Mouse (Mus musculus): Measurements from ENCODE around the gene Arhgef10l.

Arhgef10l gene

GRCm38 (mm10) chr4:140528443-140528842, 137.4 kb downstream of the Arhgef10l start:
- DNase-seq (ENCODE audit: low spot score in 2 of 2): no peak

DNA sequence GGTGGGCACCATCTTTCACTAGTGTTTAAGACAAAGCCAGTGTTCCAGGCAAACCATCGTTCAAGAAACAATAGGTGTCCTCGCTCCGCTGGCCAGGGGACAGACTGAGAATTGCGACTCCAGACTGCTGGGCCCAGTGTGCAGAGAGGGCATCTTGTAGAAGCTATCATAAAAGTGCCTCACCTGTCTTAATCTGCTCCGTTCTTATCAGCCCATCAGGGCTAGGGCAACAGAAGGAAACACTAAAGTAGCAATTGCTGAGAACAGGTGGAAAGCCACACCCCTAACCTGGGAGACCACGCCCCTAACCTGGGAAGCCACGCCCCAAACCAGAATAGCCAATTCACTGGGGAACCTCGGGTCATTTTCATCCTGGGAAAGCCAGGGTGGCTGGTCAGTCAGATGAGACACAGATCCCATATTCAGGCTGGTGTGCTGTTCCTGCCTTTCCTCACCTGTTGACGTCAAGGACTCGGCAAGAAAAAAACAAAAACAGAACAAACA, 140.1 kb downstream of the Arhgef10l start:
- peak in 1 of 2 experiments; percentile 21 for DNase-seq (ENCODE audit: low spot score in 2 of 2)

GRCm38 (mm10) chr4:140524927-140525326, 140.9 kb downstream of the Arhgef10l start:
- no peak for DNase-seq (ENCODE audit: low spot score in 2 of 2)

DNA sequence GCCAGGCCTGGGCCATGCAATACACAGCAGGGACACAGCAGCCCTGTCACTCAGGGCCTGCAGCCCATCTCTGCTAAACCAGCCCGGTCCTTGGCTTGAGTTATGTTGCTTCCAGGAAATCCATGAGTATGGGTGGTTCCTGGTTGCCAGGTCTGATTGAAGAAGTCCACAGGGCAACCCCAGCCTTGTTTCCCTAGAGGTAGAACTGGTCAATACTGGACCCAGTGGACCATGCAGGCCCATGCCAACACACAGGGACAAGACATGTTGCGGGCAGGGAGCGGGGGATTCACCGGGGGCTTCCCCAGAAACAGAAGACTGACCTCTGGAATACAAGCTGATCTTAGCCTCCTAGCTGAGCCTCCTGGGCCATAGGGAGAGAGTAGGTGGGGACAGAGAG, 142.9 kb downstream of the Arhgef10l start:
- no peak for DNase-seq (ENCODE audit: low spot score in 2 of 2)

DNA sequence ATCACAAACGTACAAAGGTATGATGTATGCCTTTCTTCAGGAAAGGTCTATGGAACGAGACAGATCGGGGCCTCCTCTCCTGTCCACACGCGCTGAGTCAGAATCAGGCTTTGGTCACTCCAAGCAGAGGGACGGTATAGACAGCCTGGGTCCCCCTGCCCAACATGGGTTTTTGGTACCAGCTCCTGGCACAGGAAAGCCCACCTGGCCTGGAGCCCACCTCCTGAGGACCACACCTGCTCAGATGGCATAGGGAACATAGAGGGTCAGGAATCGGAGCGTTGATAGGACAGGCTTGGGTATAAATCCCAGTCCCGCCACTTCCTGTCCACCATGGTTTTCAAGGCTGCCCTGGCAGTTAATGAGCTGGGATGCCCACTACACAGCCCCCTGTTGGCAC, 145.1 kb downstream of the Arhgef10l start:
- no peak for DNase-seq (ENCODE audit: low spot score in 2 of 2)

DNA sequence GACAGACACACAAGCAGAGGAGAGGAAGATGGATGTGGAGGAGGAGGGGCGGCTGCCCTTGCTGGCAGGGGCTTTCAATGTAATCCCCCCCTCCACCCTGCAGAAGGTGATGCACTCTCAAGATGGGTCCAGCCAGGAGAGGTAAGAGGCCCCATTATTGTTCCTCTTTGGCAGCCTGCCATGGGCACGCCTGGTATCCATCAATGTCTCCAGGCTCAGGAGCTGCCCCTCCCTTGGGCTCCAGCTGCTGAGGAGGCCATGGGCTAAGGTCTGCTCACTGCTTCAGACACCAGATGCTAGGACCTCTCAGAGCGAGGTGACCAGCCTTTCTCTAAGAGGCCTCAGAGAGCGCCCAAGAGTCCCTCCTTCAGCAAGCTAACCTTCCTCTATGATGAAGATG, 152.0 kb downstream of the Arhgef10l start:
- DNase-seq (ENCODE audit: low spot score in 2 of 2): no peak

- no peak for DNase-seq (ENCODE audit: low spot score in 2 of 2)
Measured at GRCm38 (mm10) chr4:140509856-140510255, 156.0 kb downstream of the Arhgef10l start.

DNA sequence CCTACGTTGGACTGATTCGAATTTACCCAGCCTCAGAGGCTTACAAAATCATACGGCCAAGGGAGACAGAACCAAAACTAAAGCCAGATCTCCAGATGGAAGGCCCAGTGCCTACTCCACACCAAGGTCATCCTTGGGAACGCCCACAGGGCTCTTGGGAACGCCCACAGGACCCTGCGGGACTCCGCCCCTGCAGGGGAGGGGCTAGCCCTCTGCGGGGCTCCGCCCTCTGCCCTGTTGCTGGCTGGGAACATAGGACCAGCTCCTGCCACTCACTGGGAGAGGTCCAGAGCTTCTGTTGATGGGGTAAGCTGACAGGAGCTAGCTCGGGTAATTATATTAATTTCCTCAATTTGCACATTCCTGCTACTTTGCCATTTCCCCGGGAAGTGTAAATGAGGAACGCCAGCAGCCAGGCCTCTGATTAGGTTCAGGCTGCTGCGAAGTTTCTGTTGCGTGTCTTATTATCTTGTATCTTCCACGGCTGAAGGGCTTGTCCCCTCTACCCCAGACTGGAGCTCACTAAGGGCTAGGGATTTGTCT, 158.6 kb downstream of the Arhgef10l start:
- no peak for DNase-seq (ENCODE audit: low spot score in 2 of 2)

DNA sequence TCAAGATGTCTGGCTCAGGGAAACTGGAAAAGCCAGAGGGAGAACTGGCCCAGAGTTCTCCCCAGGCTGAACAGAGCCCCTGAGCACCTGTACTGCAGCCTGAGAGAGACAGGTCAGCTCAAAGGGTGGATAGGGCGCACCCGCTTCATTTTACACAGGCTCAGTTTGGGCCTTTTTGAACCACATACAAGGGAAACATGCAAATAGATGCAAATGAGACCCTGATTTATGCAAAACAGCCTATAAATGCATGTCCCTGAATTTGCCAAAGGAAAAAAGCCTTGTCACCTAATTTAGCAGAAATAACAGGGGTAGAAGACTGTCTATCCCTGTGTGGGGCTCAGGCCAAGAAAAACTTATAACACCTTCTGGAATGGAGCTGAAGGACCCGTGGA, 160.2 kb downstream of the Arhgef10l start:
- DNase-seq (ENCODE audit: low spot score in 2 of 2): no peak

GRCm38 (mm10) chr4:140504921-140505607, 160.7 kb downstream of the Arhgef10l start:
- no peak for DNase-seq (ENCODE audit: low spot score in 2 of 2)

DNA sequence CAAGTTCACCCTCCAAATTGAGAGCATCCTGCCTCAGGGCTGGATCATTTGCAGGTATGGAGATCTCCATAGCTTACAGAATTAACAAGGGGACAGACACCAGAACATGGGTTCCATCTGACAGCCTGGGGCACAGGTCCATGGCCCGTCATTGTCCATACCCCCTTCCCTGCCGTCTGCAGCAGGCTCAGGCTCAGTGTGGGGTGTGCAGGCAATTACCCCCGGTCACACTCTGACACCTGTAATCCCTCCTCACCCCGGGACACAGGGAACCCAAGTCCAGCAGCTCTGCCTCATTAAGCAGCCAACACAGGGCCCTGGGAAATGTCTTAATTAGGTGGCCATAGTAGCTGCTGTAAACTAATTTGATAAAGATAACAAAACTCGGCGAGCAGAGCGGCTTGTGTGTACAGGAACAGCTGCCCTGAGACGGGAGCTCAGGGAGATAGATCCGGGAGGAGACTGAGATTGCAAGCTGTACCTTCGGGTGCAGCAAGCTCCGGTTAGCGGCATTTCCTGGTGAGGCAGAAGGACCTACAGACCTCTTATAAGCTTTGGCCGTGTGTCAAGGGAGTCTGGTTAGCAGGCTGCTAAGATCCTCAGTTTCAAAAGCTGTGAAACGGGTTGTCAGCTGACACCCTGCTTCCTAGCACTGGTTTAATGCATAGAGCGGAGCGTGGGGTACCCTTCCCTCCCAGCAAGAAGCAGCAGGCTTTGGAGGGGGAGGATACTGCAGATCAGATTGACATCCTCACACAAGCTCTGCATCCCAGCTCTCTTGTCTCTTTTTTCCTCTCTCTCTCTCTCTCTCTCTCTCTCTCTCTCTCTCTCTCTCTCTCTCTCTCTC, 161.5 kb downstream of the Arhgef10l start:
- DNase-seq (ENCODE audit: low spot score in 2 of 2): no peak

- no peak for DNase-seq (ENCODE audit: low spot score in 2 of 2)
Measured at GRCm38 (mm10) chr4:140500766-140501165, 165.0 kb downstream of the Arhgef10l start.

GRCm38 (mm10) chr4:140499571-140499970, 166.2 kb downstream of the Arhgef10l start:
- DNase-seq (ENCODE audit: low spot score in 2 of 2): no peak

- DNase-seq (ENCODE audit: low spot score in 2 of 2): no peak
Measured at GRCm38 (mm10) chr4:140497169-140497568, 168.6 kb downstream of the Arhgef10l start.

DNA sequence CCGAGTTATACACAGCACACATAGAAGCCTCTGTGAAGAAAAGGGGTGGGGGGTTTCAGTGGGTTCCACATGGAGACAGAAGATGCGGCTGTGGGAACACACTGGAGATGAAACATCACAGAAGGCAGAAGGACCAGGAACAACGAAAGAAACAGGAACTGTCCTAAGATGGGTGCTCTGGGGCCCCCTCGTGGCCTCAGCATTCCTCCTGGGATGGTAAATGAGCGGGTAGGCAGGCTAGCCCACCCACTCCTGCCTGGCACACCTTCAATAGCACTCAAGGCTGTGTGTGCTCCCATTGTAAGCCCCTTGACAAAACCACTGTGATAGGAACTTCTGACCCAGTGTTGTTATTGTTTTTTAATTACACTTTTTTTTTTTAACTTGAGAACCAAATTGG, 174.3 kb downstream of the Arhgef10l start:
- DNase-seq (ENCODE audit: low spot score in 2 of 2): no peak

DNA sequence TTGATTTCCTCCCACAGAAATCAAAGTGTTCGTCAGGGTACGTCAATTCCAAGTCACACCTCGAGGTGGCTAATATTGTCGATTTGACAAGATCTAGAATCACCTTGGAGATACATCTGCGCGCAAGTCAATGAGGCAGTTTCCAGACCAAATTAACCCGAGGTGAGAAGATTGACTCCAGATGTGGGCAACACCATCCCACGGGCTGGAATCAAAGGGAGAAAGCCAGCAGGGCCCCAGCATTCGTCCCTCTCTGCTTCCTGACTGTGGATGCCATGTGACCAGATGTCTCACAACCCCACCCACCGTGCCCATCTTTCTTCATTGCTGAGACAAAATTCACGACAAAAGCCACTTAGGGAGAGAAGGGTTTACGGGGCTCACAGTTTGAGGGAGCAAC, 180.4 kb downstream of the Arhgef10l start:
- no peak for DNase-seq (ENCODE audit: low spot score in 2 of 2)

- DNase-seq (ENCODE audit: low spot score in 2 of 2): no peak
Measured at GRCm38 (mm10) chr4:140483134-140483533, 182.7 kb downstream of the Arhgef10l start.

DNA sequence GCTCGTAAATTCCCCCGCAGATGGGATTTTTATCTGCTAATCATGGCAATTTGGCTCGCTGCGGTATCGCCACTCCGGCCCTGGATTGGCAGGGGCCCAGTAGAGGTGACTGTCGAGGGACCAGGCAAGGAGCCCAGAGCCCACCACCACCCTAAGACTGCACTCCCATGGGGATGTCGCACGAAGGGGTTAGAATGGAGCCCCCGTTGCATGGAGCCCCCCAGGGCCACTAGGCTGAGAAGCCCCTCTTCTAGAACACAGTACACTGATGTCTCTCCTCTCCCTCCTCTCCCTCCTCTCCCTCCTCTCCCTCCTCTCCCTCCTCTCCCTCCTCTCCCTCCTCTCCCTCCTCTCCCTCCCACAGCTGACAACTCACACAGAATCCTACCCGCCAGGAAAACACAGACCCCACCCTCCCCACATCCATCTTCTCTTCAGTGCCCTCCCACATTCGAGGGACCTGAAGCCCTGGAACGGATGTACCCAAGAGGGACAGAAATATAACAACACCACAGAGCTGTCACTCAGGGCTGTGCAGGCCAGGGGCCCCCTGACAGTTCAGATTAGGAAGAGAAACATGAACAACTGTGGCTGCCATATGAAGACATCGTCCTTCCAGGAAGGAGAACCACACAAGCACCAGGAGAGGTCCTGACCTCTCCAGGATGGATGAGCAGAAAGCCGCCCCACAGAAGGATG, 185.3 kb downstream of the Arhgef10l start:
- no peak for DNase-seq (ENCODE audit: low spot score in 2 of 2)

- no peak for DNase-seq (ENCODE audit: low spot score in 2 of 2)
Measured at GRCm38 (mm10) chr4:140475194-140475593, 190.6 kb downstream of the Arhgef10l start.

DNA sequence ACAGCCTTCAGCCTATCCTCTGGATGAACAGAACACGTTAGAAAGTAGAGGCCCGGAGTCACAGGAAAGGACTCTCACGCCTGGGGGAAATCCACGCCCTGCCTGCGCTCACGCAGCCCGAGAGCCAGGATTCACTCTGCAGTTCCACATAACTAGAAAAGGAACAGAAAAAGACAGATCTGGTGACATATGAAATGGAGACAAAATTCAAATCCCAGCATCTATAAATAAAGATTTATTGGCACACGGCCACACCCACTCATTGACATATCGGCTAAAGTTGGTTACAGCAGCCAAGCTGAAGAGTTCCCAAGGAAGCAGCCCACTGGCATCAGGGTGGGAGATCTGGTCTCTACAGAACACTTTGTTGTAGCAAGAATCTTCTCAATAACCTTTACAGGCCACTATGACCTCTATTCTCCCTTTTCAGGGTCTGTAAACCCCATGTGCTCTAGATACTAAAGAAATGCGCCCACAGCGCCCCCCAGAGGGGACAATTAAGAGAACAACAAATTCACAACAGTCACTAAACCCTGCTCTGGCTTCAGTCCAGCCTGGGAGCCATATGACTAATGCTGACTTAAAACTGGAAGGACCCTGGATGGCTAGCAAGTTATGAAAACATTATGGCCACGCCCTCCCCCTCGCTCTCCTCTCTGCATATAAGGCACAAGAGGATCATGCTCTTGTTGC, 195.9 kb downstream of the Arhgef10l start:
- no peak for DNase-seq (ENCODE audit: low spot score in 2 of 2)

GRCm38 (mm10) chr4:140467254-140467791, 198.5 kb downstream of the Arhgef10l start:
- no peak for DNase-seq (ENCODE audit: low spot score in 2 of 2)
